Mouse (Mus musculus) lung, adult 2 months (tissue): ENCODE results near the gene Retnlb. TPM values are rescaled to one million over a fixed set of nuclear protein-coding genes. Genes with fewer than 3 reads are reported as not detected.
"Not testable (repeated sequence)": the region's sequence is repeated elsewhere in the genome, so short reads cannot be mapped to it uniquely, and the experiment has no call there.

Experiments used
- DNase-seq: peaks from one replicate; pipeline ENCODE4 v3.0.0; 2022
- H3K4me1 ChIP-seq: fragments of 200-500 bp; 2 replicates; pipeline ENCODE4 v1.6.1; 2011; ENCODE audit warnings: low read length; ENCODE audit not compliant: control insufficient read depth, insufficient read depth
- H3K4me3 ChIP-seq: fragments of 200-500 bp; replicated peaks from 2 replicates; pipeline ENCODE3; 2011; ENCODE audit warnings: low read depth, mild to moderate bottlenecking, control low read depth, low read length; ENCODE audit errors: extremely low read depth
- CTCF ChIP-seq: fragments of 200-500 bp; IDR thresholded peaks from 2 replicates; pipeline ENCODE4 v1.5.1; 2011; ENCODE audit warnings: mild to moderate bottlenecking, low read length, control low read depth; ENCODE audit not compliant: insufficient read depth
- POLR2A ChIP-seq: fragments of 200-500 bp; IDR thresholded peaks from 2 replicates; pipeline ENCODE4 v1.6.1; 2011; ENCODE audit warnings: low read depth, mild to moderate bottlenecking, control low read depth, low read length, borderline replicate concordance; ENCODE audit errors: extremely low read depth
- WGBS: fragments of 180-500 bp; shearing (Covaris S2); methylation state at CpG from one replicate; pipeline ENCODE4 v1.1.7; 2018; 5-methylcytosine and 5-hydroxymethylcytosine counted together
- polyA plus RNA-seq: library from polyadenylated mRNA; depleted of rRNA; stranded (reverse); fragments of >200 nt; gene quantifications from 2 replicates; pipeline ENCODE4 v1.2.3, GENCODE M21; 2012

Retnlb gene
- polyA plus RNA-seq, 1 experiment = not detected

GRCm38 (mm10) chr16:48806521-48806920 lies 10.1 kb upstream of the Retnlb start:
- 77% methylated on average over 1 of the region's 1 CpGs for WGBS
- H3K4me3 ChIP-seq = no peak overlapping the region
- no peak for TF ChIP-seq CTCF
- no peak for TF ChIP-seq POLR2A
- no peaks in the 10 kb centered on the region for H3K4me1 ChIP-seq
- DNase-seq = no peak

- Histone ChIP-seq H3K4me1 (no peaks in the 10 kb centered on the region), H3K4me3 (no peak overlapping the region)
- DNase-seq = no peak
- TF ChIP-seq CTCF (no peak), POLR2A (no peak)
- WGBS = 46% methylated on average over 2 of the region's 2 CpGs
Measured at GRCm38 (mm10) chr16:48809374-48809773, 7.3 kb upstream of the Retnlb start.

- no peak for TF ChIP-seq CTCF
- no peak for TF ChIP-seq POLR2A
- no peak for DNase-seq
- no peak overlapping the region for H3K4me3 ChIP-seq
- 30% methylated on average over 7 of the region's 7 CpGs for WGBS
- H3K4me1 ChIP-seq = no peaks in the 10 kb centered on the region
Measured at GRCm38 (mm10) chr16:48811881-48812436, 4.7 kb upstream of the Retnlb start.

DNA sequence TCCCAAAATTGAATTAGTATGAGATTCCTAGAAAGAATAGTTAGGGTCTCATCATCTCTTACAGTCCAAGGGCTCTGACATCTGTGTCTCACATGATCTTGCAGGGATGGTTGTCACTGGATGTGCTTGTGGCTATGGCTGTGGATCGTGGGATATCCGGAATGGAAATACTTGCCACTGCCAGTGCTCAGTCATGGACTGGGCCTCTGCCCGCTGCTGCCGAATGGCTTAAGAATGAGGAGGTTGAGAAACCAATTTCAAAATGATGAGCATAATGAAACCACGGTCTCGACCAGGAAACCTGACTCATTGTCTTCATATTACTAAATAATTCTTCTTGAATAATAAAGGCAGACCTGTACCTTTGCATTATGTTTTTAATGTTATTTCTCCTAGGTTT lies 1.9 kb downstream of the Retnlb start:
- no peak overlapping the region for H3K4me3 ChIP-seq
- WGBS = 86% methylated on average over 6 of the region's 6 CpGs
- H3K4me1 ChIP-seq = no peaks in the 10 kb centered on the region
- no peak for DNase-seq
- TF ChIP-seq POLR2A (no peak), CTCF (no peak)

- Histone ChIP-seq H3K4me1 (no peaks in the 10 kb centered on the region), H3K4me3 (no peak overlapping the region)
- TF ChIP-seq CTCF (no peak), POLR2A (no peak)
- DNase-seq = no peak
- WGBS = 61% methylated on average over 3 of the region's 3 CpGs
Measured at GRCm38 (mm10) chr16:48826474-48826873, 9.8 kb downstream of the Retnlb start.

DNA sequence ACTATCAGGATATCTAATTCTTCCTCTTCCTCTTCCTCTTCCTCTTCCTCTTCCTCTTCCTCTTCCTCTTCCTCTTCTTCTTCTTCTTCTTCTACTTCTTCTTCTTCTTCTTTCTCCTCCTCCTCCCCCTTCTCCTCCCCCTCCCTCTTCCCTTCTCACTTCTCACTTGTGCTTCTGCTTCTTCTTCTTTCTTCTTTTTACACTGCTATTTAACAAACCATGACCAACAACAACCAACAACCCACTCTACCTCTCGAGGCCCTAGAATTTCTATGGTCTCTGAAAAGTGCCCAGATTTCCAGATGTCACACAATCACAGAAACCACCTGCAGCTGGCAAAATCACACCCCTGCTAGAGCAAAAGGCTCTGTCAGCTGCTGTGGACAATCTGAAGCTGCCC lies 11.0 kb downstream of the Retnlb start:
- TF ChIP-seq POLR2A (no peak), CTCF (no peak)
- no peak for DNase-seq
- WGBS = 31% methylated on average over 1 of the region's 1 CpGs
- H3K4me3 ChIP-seq = no peak overlapping the region
- H3K4me1 ChIP-seq = no peaks in the 10 kb centered on the region

DNA sequence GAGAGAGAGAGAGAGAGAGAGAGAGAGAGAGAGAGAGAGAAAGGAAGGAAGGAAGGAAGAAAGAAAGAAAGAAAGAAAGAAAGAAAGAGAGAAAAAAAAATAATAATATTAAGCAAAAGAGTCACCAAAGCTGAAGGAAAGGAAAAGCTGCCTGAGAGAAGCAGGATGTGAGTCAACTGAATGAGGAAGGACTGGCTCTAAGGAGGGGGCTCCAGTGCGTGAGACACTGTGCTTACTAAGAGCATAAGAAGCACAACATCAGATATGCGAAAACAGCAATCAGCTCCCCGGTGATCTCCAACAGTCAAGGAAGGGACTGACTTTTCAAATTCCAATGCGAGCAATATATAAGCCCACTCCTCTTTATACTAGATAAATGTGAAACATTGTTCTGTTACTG lies 12.4 kb downstream of the Retnlb start:
- H3K4me1 ChIP-seq = no peaks in the 10 kb centered on the region
- TF ChIP-seq CTCF (no peak), POLR2A (no peak)
- DNase-seq = no peak
- WGBS = 71% methylated on average over 4 of the region's 4 CpGs
- H3K4me3 ChIP-seq = no peak overlapping the region

- 51% methylated on average over 8 of the region's 8 CpGs for WGBS
- no peak overlapping the region for H3K4me3 ChIP-seq
- no peak for DNase-seq
- H3K4me1 ChIP-seq = no peaks in the 10 kb centered on the region
- no peak for TF ChIP-seq CTCF
- no peak for TF ChIP-seq POLR2A
Measured at GRCm38 (mm10) chr16:48832055-48832454, 15.4 kb downstream of the Retnlb start.

GRCm38 (mm10) chr16:48833626-48834025 lies 17.0 kb downstream of the Retnlb start:
- 19% methylated on average over 1 of the region's 1 CpGs for WGBS

DNA sequence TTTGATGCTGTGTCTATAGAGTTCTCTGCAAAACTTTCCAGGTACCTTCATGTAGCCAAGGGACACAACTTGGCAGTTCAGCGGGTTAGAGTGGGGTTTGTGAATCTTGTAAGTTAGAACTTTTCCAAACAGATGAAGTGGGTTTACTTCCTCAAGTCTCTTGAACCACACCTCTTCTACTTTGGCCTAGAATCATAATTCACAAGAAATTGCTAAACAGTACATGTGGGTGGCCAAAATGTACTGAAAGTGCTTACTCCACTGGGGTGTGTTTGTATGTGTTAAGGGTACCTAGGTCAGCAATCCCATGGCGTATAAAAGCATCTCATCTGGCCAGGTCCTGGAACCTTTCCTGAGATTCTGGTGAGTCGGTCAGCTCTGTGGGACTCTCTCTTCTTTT lies 25.6 kb downstream of the Retnlb start, which contains the start of gene Retnla:
Gene Retnla, plus strand, starts transcription at position 286 of the 400 bp plus-strand sequence.
- TF ChIP-seq CTCF (no peak), POLR2A (no peak)
- Histone ChIP-seq H3K4me1 (no peaks in the 10 kb centered on the region), H3K4me3 (no peak within 1 kb of the TSS)
- WGBS = 59% methylated on average over 3 of the region's 3 CpGs
- no peak for DNase-seq

More at GRCm38 (mm10) chr16:48833626-48834025, 17.0 kb downstream of the Retnlb start:
- not testable (repeated sequence) for DNase-seq, H3K4me3 ChIP-seq, H3K4me1 ChIP-seq
